Mouse (Mus musculus): ENCODE results near the gene Ddc. TPM values are rescaled to one million over a fixed set of nuclear protein-coding genes. Genes with fewer than 3 reads are reported as not detected.

The Ddc gene
- polyA plus RNA-seq, 1 experiment from 2014 or later = 0.08 TPM

- TF ChIP-seq CTCF (IDR thresholded peaks at IDR 0.05) = no peak
- in situ Hi-C loops (cut with MboI; ENCODE audit: low pct_unique_long_range_greater_than_20kb) = no loop called here
- CTCF ChIA-PET = interaction anchor here (1.4 kb wide), 1 partner anchor 40 kb away, joined by 3 read pairs; no protein-coding TSS in a partner anchor
- ATAC-seq (no peak), DNase-seq (ENCODE audit: low read depth, low spot score) (no peak)
- POLR2A ChIA-PET = no interaction called here
- no peaks in the 10 kb centered on the region for H3K27me3 ChIP-seq
Observed at GRCm38 (mm10) chr11:11886403-11886998, 11.4 kb downstream of the Ddc start.

- no peak for TF ChIP-seq CTCF (IDR thresholded peaks at IDR 0.05)
- no peak for ATAC-seq
- H3K27me3 ChIP-seq = no peaks in the 10 kb centered on the region
- CTCF ChIA-PET = interaction anchor here (1.4 kb wide), 1 partner anchor 41 kb away, joined by 3 read pairs; no protein-coding TSS in a partner anchor
- POLR2A ChIA-PET = no interaction called here
- no peak for DNase-seq (ENCODE audit: low read depth, low spot score)
- in situ Hi-C loops (cut with MboI; ENCODE audit: low pct_unique_long_range_greater_than_20kb) = no loop called here
Observed at GRCm38 (mm10) chr11:11885921-11886320, 12.0 kb downstream of the Ddc start.

- CTCF ChIA-PET = no interaction called here
- POLR2A ChIA-PET = no interaction called here
- TF ChIP-seq CTCF (IDR thresholded peaks at IDR 0.05) = no peak
Observed at GRCm38 (mm10) chr11:11885246-11885643, 12.7 kb downstream of the Ddc start.

GRCm38 (mm10) chr11:11884533-11885245, 13.3 kb downstream of the Ddc start:
- H3K27me3 ChIP-seq = no peaks in the 10 kb centered on the region
- in situ Hi-C loops (cut with MboI; ENCODE audit: low pct_unique_long_range_greater_than_20kb) = no loop called here
- ChIA-PET CTCF (interaction anchor here (1.2 kb wide), 1 partner anchor 39 kb away, joined by 3 read pairs; no protein-coding TSS in a partner anchor), POLR2A (no interaction called here)
- DNase-seq (ENCODE audit: low read depth, low spot score) = no peak
- TF ChIP-seq CTCF (IDR thresholded peaks at IDR 0.05) = no peak
- no peak for ATAC-seq

More at GRCm38 (mm10) chr11:11885246-11885643, 12.7 kb downstream of the Ddc start:
- ATAC-seq (no peak), DNase-seq (ENCODE audit: low read depth, low spot score) (no peak)
- no peaks in the 10 kb centered on the region for H3K27me3 ChIP-seq
- in situ Hi-C loops (cut with MboI; ENCODE audit: low pct_unique_long_range_greater_than_20kb) = no loop called here

- no peak for DNase-seq (ENCODE audit: low read depth, low spot score)
- no peaks in the 10 kb centered on the region for H3K27me3 ChIP-seq
- no peak for ATAC-seq
- ChIA-PET CTCF (interaction anchor here (0.7 to 1.5 kb wide), 3 partner anchors 9 to 61 kb away, joined by 3 read pairs; no protein-coding TSS in a partner anchor), POLR2A (no interaction called here)
- no peak for TF ChIP-seq CTCF (IDR thresholded peaks at IDR 0.05)
- in situ Hi-C loops (cut with MboI; ENCODE audit: low pct_unique_long_range_greater_than_20kb) = no loop called here
Observed at GRCm38 (mm10) chr11:11881783-11882155, 16.2 kb downstream of the Ddc start.

- in situ Hi-C loops (cut with MboI; ENCODE audit: low pct_unique_long_range_greater_than_20kb) = no loop called here
- ATAC-seq (no peak), DNase-seq (ENCODE audit: low read depth, low spot score) (no peak)
- no peaks in the 10 kb centered on the region for H3K27me3 ChIP-seq
- POLR2A ChIA-PET = no interaction called here
- TF ChIP-seq CTCF (IDR thresholded peaks at IDR 0.05) = no peak
- CTCF ChIA-PET = interaction anchor here (0.7 to 1.5 kb wide), 3 partner anchors 9 to 61 kb away, joined by 3 read pairs; no protein-coding TSS in a partner anchor
Observed at GRCm38 (mm10) chr11:11881026-11881782, 16.7 kb downstream of the Ddc start.

DNA sequence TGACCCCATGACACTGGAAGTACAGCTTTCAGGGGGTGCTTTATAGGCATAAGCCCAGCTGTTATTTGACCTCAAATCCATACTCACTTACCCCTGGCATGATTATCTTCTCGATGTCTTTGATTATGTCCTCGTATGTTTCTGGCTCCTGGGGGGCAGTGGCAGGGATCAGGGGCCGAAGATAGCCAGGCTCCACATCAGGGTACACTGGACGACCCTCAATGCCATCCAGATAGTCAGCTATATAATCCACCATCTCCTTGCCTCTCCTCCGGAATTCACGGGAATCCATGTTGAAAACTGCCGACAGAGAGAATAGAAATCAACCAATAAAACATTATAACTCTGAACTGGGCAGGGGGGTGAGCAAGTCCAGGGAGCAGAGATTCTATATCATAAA, 17.6 kb downstream of the Ddc start:
- in situ Hi-C loops (cut with MboI; ENCODE audit: low pct_unique_long_range_greater_than_20kb) = no loop called here
- no peak for ATAC-seq
- POLR2A ChIA-PET = no interaction called here
- CTCF ChIA-PET = interaction anchor here (1.4 kb wide), 1 partner anchor 22 kb away, joined by 4 read pairs; no protein-coding TSS in a partner anchor
- DNase-seq (ENCODE audit: low read depth, low spot score) = no peak
- H3K27me3 ChIP-seq = no peaks in the 10 kb centered on the region
- TF ChIP-seq CTCF (IDR thresholded peaks at IDR 0.05) = no peak

DNA sequence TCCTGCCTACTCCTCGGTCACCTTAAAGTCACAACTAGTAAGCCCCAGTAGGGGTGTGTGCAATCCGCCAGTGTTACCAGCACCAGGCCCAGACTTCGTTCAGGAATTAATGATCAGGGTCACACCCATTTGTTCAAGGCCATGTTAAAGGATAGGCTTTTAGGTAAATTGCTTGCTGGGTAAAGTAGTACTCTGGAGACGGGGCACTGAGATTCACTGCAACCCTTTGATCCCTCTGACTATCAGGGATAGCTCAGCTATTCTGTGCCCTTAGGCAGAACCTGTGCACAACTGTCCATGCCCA, 18.3 kb downstream of the Ddc start:
- in situ Hi-C loops (cut with MboI; ENCODE audit: low pct_unique_long_range_greater_than_20kb) = no loop called here
- CTCF ChIA-PET = interaction anchor here (1.4 kb wide), 1 partner anchor 23 kb away, joined by 4 read pairs; no protein-coding TSS in a partner anchor
- POLR2A ChIA-PET = no interaction called here
- TF ChIP-seq CTCF (IDR thresholded peaks at IDR 0.05) = no peak
- no peaks in the 10 kb centered on the region for H3K27me3 ChIP-seq
- ATAC-seq (no peak), DNase-seq (ENCODE audit: low read depth, low spot score) (no peak)

DNA sequence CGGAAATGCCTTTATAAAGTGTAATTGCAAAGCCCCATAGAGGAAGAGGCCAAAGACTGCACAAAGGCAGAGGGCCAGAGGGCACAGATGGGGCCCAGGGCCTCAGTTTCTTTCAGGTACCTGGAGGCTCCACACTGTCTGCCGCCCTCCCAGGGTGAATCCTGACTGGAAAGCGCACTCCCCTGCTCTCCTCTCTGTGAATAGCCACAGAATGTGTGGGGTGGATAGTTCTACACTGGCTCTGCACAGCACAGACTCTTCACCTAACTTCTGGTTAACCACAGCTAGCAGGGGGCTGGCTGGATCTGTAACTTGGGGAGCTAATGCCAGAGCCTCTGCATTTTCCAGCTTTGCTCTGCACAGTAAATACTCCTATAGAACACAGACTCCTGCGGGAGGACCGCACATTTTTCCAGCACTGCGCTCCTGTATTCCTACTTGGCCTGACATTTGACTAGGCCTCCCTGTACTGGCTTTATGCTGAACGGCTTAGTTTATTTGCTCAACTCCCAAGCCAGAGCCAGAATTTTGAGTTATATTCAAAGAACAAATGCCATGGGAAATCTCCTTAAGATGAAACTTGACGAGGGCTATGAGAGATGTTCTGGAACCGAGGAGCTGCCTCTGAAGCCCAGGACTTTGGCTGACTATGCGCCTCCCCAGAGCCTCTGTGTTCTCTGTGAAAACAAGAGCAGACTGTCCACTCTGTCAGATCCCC, 18.8 kb downstream of the Ddc start:
- no peak for TF ChIP-seq CTCF (IDR thresholded peaks at IDR 0.05)
- DNase-seq (ENCODE audit: low read depth, low spot score) (no peak), ATAC-seq (no peak)
- POLR2A ChIA-PET = no interaction called here
- no peaks in the 10 kb centered on the region for H3K27me3 ChIP-seq
- in situ Hi-C loops (cut with MboI; ENCODE audit: low pct_unique_long_range_greater_than_20kb) = no loop called here
- CTCF ChIA-PET = interaction anchor here (1.4 kb wide), 1 partner anchor 23 kb away, joined by 4 read pairs; no protein-coding TSS in a partner anchor

DNA sequence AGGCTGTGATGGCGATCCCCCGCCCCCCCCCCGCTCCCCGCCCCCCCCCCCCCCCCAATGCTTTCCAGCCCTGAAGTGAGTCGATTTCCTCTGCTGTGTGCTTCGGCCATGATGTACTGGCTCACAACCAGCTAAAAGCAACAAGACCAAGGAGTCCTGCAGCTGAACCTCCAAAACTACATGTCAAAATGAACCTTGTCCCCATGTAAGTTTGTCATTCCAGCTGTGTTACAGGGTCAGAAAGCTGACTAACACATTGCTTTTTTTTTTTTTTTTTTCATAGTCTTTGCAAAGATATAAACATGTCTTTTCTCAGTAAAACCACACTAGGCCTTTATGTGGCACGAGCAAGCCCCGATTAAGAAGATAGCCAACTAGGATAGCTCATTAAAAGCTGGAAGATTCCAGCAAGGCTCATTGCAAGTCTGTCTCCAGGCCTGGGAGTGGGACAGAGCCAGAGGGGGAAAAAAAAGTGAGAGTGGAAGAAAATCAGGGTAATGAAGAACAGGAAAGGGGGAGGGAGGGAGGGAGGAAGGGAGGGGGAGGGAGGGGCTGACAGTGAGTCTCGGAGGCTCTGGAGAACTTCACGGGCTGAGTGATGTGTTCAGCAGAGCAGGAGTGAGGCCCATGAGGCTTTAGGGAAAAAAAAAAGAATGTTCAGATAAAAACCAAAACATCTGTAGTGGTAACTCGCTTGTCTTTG, 19.5 kb downstream of the Ddc start:
- no peak for TF ChIP-seq CTCF (IDR thresholded peaks at IDR 0.05)
- ATAC-seq (no peak), DNase-seq (ENCODE audit: low read depth, low spot score) (no peak)
- CTCF ChIA-PET = interaction anchor here (1.2 kb wide), 1 partner anchor 28 kb away, joined by 4 read pairs; no protein-coding TSS in a partner anchor
- POLR2A ChIA-PET = interaction anchor here (0.6 kb wide), 1 partner anchor 24 kb away, joined by 4 read pairs; no protein-coding TSS in a partner anchor
- in situ Hi-C loops (cut with MboI; ENCODE audit: low pct_unique_long_range_greater_than_20kb) = no loop called here
- no peaks in the 10 kb centered on the region for H3K27me3 ChIP-seq

Measured in Patski (cell line).